Mouse (Mus musculus): ENCODE measurements around the gene Tmem208. TPM values are rescaled to one million over a fixed set of nuclear protein-coding genes. Genes with fewer than 3 reads are reported as not detected.
A peak's percentile ranks its signal among the peaks of the same experiment; 100 is the strongest.

Tmem208 gene
- polyA plus RNA-seq, 1 experiment from 2014 or later: 111 TPM

DNA sequence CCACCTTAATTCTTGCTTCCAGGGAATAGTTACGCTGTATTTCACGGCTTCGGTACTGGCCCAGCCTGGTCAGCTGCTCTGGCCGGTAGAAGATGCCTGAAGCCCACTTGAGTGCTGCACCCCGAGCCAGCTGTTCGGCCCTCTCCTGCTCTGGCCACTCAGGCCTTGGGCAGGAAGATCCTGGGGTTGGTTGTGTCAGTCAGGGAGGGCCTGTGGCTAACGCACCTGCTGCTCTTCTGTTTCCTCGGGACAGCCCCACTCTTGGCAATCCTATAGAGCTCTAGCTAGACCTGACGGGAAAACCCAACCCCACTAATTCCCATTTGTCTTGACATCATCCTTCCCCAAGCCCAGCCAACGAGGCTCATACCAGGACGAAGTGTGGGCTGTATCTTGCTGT, 30.9 kb upstream of the Tmem208 start:
- H3K4me3 ChIP-seq (ENCODE audit: low read depth, low read length): no peak overlapping the region
- H3K4me2 ChIP-seq (ENCODE audit: low read depth): no peak overlapping the region
- WGBS: 75% methylated on average over 11 of the region's 11 CpGs
- peaks cover 12% of the 10 kb centered on the region for H3K4me1 ChIP-seq (ENCODE audit: control insufficient read depth, insufficient read depth, low read length)
- DNase-seq (ENCODE audit: low spot score) (no peak), ATAC-seq (ENCODE audit: insufficient read depth, low FRiP score, low TSS enrichment) (no peak)
- peaks cover 2% of the 10 kb centered on the region; the same call in 1 of the 2 replicates for H3K36me3 ChIP-seq (ENCODE audit: control insufficient read depth, insufficient read depth, low read length)
- H3K9me3 ChIP-seq (ENCODE audit: control insufficient read depth, low read length): no peaks in the 10 kb centered on the region
- peaks cover 7% of the 10 kb centered on the region for H3K27me3 ChIP-seq (ENCODE audit: control insufficient read depth, insufficient read depth, low read length)
- no peak overlapping the region for H3K9ac ChIP-seq (ENCODE audit: low read length)
- H3K27ac ChIP-seq (ENCODE audit: low read depth, low read length): no peak overlapping the region

GRCm38 (mm10) chr8:105295895-105296573, 30.1 kb upstream of the Tmem208 start, which contains the start of gene Exoc3l:
Gene Exoc3l (minus strand): TSS chr8:105296101.
- peak within 1 kb of the TSS; percentile 97; the same call in 1 of the 2 replicates for H3K4me2 ChIP-seq (ENCODE audit: low read depth)
- H3K4me3 ChIP-seq (ENCODE audit: low read depth, low read length): peak within 1 kb of the TSS; percentile 97; the same call in 1 of the 2 replicates
- ATAC-seq (ENCODE audit: insufficient read depth, low FRiP score, low TSS enrichment) (no peak), DNase-seq (ENCODE audit: low spot score) (no peak)
- no peak within 1 kb of the TSS for H3K9ac ChIP-seq (ENCODE audit: low read length)
- 60% methylated on average over 11 of the region's 11 CpGs for WGBS
- peaks cover 9% of the 10 kb centered on the region for H3K4me1 ChIP-seq (ENCODE audit: control insufficient read depth, insufficient read depth, low read length)
- peaks cover 6% of the 10 kb centered on the region for H3K36me3 ChIP-seq (ENCODE audit: control insufficient read depth, insufficient read depth, low read length)
- no peak within 1 kb of the TSS for H3K27ac ChIP-seq (ENCODE audit: low read depth, low read length)
- no peaks in the 10 kb centered on the region for H3K9me3 ChIP-seq (ENCODE audit: control insufficient read depth, low read length)
- H3K27me3 ChIP-seq (ENCODE audit: control insufficient read depth, insufficient read depth, low read length): no peaks in the 10 kb centered on the region

DNA sequence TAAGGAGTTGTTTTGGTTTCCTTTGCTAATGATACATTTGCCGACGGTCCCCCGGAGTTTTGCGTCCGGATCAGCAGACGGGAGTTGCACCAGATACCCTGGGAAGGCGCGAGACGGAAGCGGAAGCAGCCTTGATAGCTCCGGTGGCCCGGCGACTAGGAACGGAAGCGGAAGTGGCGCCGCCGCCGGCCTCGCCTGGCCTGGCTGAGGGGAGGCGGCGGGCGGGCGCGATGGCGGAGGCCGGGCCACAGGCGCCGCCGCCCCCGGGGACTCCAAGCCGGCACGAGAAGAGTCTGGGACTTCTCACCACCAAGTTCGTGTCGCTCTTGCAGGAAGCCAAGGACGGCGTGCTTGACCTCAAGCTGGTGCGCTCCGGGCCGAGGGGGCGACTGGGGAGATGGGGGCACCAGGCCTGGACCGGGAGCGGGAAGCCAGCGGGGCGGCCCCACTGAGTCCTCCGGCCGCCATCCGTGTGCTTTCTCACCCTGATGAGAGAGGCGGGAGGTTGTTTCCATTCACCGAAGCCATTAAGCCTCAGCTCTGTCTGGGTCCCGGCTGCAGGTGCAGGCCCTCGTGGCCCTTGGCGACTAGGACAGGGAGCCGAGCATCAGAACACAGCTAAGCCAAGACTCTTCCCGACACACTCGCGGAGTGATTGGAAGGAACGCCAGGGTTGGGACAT, 28.5 kb upstream of the Tmem208 start, which contains the start of gene E2f4:
Gene E2f4 (plus strand): TSS at position 153 of the 682 bp plus-strand sequence.
- Histone ChIP-seq H3K36me3 (ENCODE audit: control insufficient read depth, insufficient read depth, low read length) (peaks cover 9% of the 10 kb centered on the region), H3K4me2 (ENCODE audit: low read depth) (peak within 1 kb of the TSS; percentile 97), H3K9ac (ENCODE audit: low read length) (peak within 1 kb of the TSS; percentile 88), H3K4me3 (ENCODE audit: low read depth, low read length) (peak within 1 kb of the TSS; percentile 97), H3K27me3 (ENCODE audit: control insufficient read depth, insufficient read depth, low read length) (no peaks in the 10 kb centered on the region), H3K4me1 (ENCODE audit: control insufficient read depth, insufficient read depth, low read length) (peaks cover 9% of the 10 kb centered on the region), H3K9me3 (ENCODE audit: control insufficient read depth, low read length) (no peaks in the 10 kb centered on the region), H3K27ac (ENCODE audit: low read depth, low read length) (0 out of 2 replicates have a peak within 1 kb of the TSS, but pooled peaks have one; percentile 21)
- ATAC-seq (ENCODE audit: insufficient read depth, low FRiP score, low TSS enrichment) (peak; percentile 86), DNase-seq (ENCODE audit: low spot score) (peak; percentile 92)
- WGBS: under 1% methylated on average over 58 of the region's 58 CpGs

- Histone ChIP-seq H3K4me2 (ENCODE audit: low read depth) (peak overlapping the region; percentile 97), H3K9me3 (ENCODE audit: control insufficient read depth, low read length) (no peaks in the 10 kb centered on the region), H3K27ac (ENCODE audit: low read depth, low read length) (no peak overlapping the region), H3K9ac (ENCODE audit: low read length) (peak overlapping the region; percentile 88), H3K4me1 (ENCODE audit: control insufficient read depth, insufficient read depth, low read length) (peaks cover 9% of the 10 kb centered on the region), H3K4me3 (ENCODE audit: low read depth, low read length) (peak overlapping the region; percentile 97), H3K36me3 (ENCODE audit: control insufficient read depth, insufficient read depth, low read length) (peaks cover 11% of the 10 kb centered on the region), H3K27me3 (ENCODE audit: control insufficient read depth, insufficient read depth, low read length) (no peaks in the 10 kb centered on the region)
- DNase-seq (ENCODE audit: low spot score) (no peak), ATAC-seq (ENCODE audit: insufficient read depth, low FRiP score, low TSS enrichment) (no peak)
- 61% methylated on average over 18 of the region's 18 CpGs for WGBS
Observed at GRCm38 (mm10) chr8:105298351-105299252, 27.6 kb upstream of the Tmem208 start.

- no peak for ATAC-seq (ENCODE audit: insufficient read depth, low FRiP score, low TSS enrichment)
- Histone ChIP-seq H3K36me3 (ENCODE audit: control insufficient read depth, insufficient read depth, low read length) (peaks cover 11% of the 10 kb centered on the region), H3K4me2 (ENCODE audit: low read depth) (no peak overlapping the region), H3K9ac (ENCODE audit: low read length) (no peak overlapping the region), H3K4me3 (ENCODE audit: low read depth, low read length) (no peak overlapping the region), H3K4me1 (ENCODE audit: control insufficient read depth, insufficient read depth, low read length) (peaks cover 9% of the 10 kb centered on the region), H3K27ac (ENCODE audit: low read depth, low read length) (no peak overlapping the region), H3K27me3 (ENCODE audit: control insufficient read depth, insufficient read depth, low read length) (no peaks in the 10 kb centered on the region), H3K9me3 (ENCODE audit: control insufficient read depth, low read length) (no peaks in the 10 kb centered on the region)
- no peak for DNase-seq (ENCODE audit: low spot score)
- 94% methylated on average over 8 of the region's 8 CpGs for WGBS
Observed at GRCm38 (mm10) chr8:105299962-105300361, 26.2 kb upstream of the Tmem208 start.

DNA sequence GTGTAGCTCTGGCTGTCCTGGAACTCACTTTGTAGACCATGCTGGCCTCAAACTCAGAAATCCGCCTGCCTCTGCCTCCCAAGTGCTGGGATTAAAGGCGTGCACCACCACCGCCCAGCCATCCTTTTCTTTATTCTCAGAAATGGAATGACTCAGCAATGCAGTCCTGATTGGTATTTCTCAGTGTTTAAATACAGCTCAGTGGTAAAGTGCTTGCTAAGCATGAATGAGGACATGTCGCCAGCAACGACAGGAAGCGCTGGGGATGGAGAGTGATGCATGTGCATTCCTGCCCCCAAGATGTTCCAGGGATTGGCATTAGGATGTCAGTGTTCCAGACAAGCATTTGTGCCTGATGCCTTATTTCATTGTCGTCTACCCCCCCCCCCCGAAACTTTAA, 22.8 kb upstream of the Tmem208 start:
- H3K9ac ChIP-seq (ENCODE audit: low read length): no peak overlapping the region
- H3K27me3 ChIP-seq (ENCODE audit: control insufficient read depth, insufficient read depth, low read length): no peaks in the 10 kb centered on the region
- no peaks in the 10 kb centered on the region for H3K9me3 ChIP-seq (ENCODE audit: control insufficient read depth, low read length)
- peaks cover 14% of the 10 kb centered on the region for H3K36me3 ChIP-seq (ENCODE audit: control insufficient read depth, insufficient read depth, low read length)
- 89% methylated on average over 8 of the region's 8 CpGs for WGBS
- DNase-seq (ENCODE audit: low spot score): no peak
- H3K4me2 ChIP-seq (ENCODE audit: low read depth): no peak overlapping the region
- peaks cover 14% of the 10 kb centered on the region for H3K4me1 ChIP-seq (ENCODE audit: control insufficient read depth, insufficient read depth, low read length)
- no peak for ATAC-seq (ENCODE audit: insufficient read depth, low FRiP score, low TSS enrichment)
- H3K4me3 ChIP-seq (ENCODE audit: low read depth, low read length): no peak overlapping the region
- H3K27ac ChIP-seq (ENCODE audit: low read depth, low read length): no peak overlapping the region

- H3K27ac ChIP-seq (ENCODE audit: low read depth, low read length): no peak overlapping the region
- H3K4me2 ChIP-seq (ENCODE audit: low read depth): no peak overlapping the region
- DNase-seq (ENCODE audit: low spot score) (no peak), ATAC-seq (ENCODE audit: insufficient read depth, low FRiP score, low TSS enrichment) (no peak)
- H3K4me1 ChIP-seq (ENCODE audit: control insufficient read depth, insufficient read depth, low read length): peaks cover 9% of the 10 kb centered on the region
- H3K27me3 ChIP-seq (ENCODE audit: control insufficient read depth, insufficient read depth, low read length): no peaks in the 10 kb centered on the region
- no peak overlapping the region for H3K4me3 ChIP-seq (ENCODE audit: low read depth, low read length)
- no peaks in the 10 kb centered on the region for H3K9me3 ChIP-seq (ENCODE audit: control insufficient read depth, low read length)
- H3K36me3 ChIP-seq (ENCODE audit: control insufficient read depth, insufficient read depth, low read length): peaks cover 17% of the 10 kb centered on the region
- WGBS: 89% methylated on average over 8 of the region's 9 CpGs
- no peak overlapping the region for H3K9ac ChIP-seq (ENCODE audit: low read length)
Observed at GRCm38 (mm10) chr8:105303874-105304273, 22.3 kb upstream of the Tmem208 start.

Data from neural tube, embryonic 11.5 days (tissue).